Mouse (Mus musculus) lung, adult 2 months (tissue): ENCODE data around the gene Mtrex.

Source experiments
- CTCF ChIP-seq: fragments of 200-500 bp; IDR thresholded peaks from 2 replicates; pipeline ENCODE4 v1.5.1; 2011; ENCODE audit warnings: mild to moderate bottlenecking, low read length, control low read depth; ENCODE audit not compliant: insufficient read depth
- POLR2A ChIP-seq: fragments of 200-500 bp; IDR thresholded peaks from 2 replicates; pipeline ENCODE4 v1.6.1; 2011; ENCODE audit warnings: low read depth, mild to moderate bottlenecking, control low read depth, low read length, borderline replicate concordance; ENCODE audit errors: extremely low read depth

DNA sequence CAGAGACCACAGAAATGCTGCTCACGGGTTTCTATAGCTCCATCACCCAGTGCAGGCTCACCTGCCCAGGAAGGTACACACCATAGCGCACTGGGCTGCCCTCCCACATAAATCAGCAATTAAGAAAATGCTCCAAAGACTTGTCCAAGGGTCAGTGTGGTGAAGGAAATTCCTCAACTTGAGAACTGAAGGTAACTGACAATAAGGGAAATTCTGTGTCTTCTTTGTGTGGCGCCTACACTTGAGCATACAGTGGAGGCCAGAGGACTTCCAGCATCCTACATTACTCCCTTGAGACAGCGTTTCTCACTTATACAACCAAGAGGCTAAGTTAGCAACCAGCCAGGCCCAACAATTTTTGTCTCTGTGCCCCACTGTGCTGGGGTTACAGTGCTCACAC is 1.2 kb downstream of the Mtrex start:
- TF ChIP-seq CTCF (no peak), POLR2A (no peak)
